Mouse (Mus musculus): ENCODE measurements at regions not wholly inside any gene's neighbourhood (a gene's known extent, or its start where the extent isn't known, plus 50 kb on each side); places are given as distances from the start of the nearest gene placed in this dataset.
"Not testable (repeated sequence)": the region's sequence is repeated elsewhere in the genome, so short reads cannot be mapped to it uniquely, and the experiment has no call there.

GRCm38 (mm10) chr13:7007091-7007490 lies 358.5 kb upstream of the Pfkp start:
- DNase-seq (ENCODE audit: low spot score), result no peak

GRCm38 (mm10) chr13:6998508-6999278 lies 350.1 kb upstream of the Pfkp start:
- DNase-seq (ENCODE audit: low spot score), result not testable (repeated sequence)

GRCm38 (mm10) chr13:6998094-6998493 lies 349.5 kb upstream of the Pfkp start:
- DNase-seq (ENCODE audit: low spot score), result no peak

- peak; percentile 66 for DNase-seq (ENCODE audit: low spot score)
These were observed 343.9 kb upstream of the Pfkp start for GRCm38 (mm10) chr13:6992323-6992994.

- DNase-seq (ENCODE audit: low spot score), result peak; percentile 69
These were observed 343.1 kb upstream of the Pfkp start for GRCm38 (mm10) chr13:6991714-6992113.

GRCm38 (mm10) chr13:6985012-6985996 lies 336.7 kb upstream of the Pfkp start:
- DNase-seq (ENCODE audit: low spot score), result peak; percentile 43

- no peak for DNase-seq (ENCODE audit: low spot score)
These were observed 307.1 kb upstream of the Pfkp start for GRCm38 (mm10) chr13:6955713-6956112.

GRCm38 (mm10) chr13:6924136-6924535 lies 275.6 kb upstream of the Pfkp start:
- no peak for DNase-seq (ENCODE audit: low spot score)

GRCm38 (mm10) chr13:6922357-6922721 lies 273.8 kb upstream of the Pfkp start:
- peak; percentile 7 for DNase-seq (ENCODE audit: low spot score)

GRCm38 (mm10) chr13:6921691-6922356 lies 273.2 kb upstream of the Pfkp start:
- peak; percentile 18 for DNase-seq (ENCODE audit: low spot score)

- no peak for DNase-seq (ENCODE audit: low spot score)
These were observed 257.4 kb upstream of the Pfkp start for GRCm38 (mm10) chr13:6906000-6906399.

GRCm38 (mm10) chr13:6901682-6902081 lies 253.1 kb upstream of the Pfkp start:
- DNase-seq (ENCODE audit: low spot score), result no peak

- DNase-seq (ENCODE audit: low spot score), result no peak
These were observed 249.1 kb upstream of the Pfkp start for GRCm38 (mm10) chr13:6897666-6898065.

- no peak for DNase-seq (ENCODE audit: low spot score)
These were observed 243.0 kb upstream of the Pfkp start for GRCm38 (mm10) chr13:6891458-6892076.

- DNase-seq (ENCODE audit: low spot score), result not testable (repeated sequence)
These were observed 240.9 kb upstream of the Pfkp start for GRCm38 (mm10) chr13:6889446-6889845.

GRCm38 (mm10) chr13:6888381-6888780 lies 239.8 kb upstream of the Pfkp start:
- no peak for DNase-seq (ENCODE audit: low spot score)

- no peak for DNase-seq (ENCODE audit: low spot score)
These were observed 228.7 kb upstream of the Pfkp start for GRCm38 (mm10) chr13:6877018-6877901.

- DNase-seq (ENCODE audit: low spot score), result no peak
These were observed 213.6 kb upstream of the Pfkp start for GRCm38 (mm10) chr13:6862186-6862585.

GRCm38 (mm10) chr13:6859551-6859950 lies 211.0 kb upstream of the Pfkp start:
- no peak for DNase-seq (ENCODE audit: low spot score)
